Mouse (Mus musculus) layer of hippocampus, adult 9-10 months (tissue): ENCODE data around the gene Gm3336.

ENCODE experiments used
- DNase-seq: peaks from one replicate; pipeline ENCODE4 v3.0.0; 2022; ENCODE audit warnings: low spot score

Gene Gm3336

GRCm38 (mm10) chr8:70747211-70747890 is 29.0 kb downstream of the Gm3336 start:
- no peak for DNase-seq

GRCm38 (mm10) chr8:70748246-70749096 is 30.1 kb downstream of the Gm3336 start:
- DNase-seq: no peak

- no peak for DNase-seq
Measured at GRCm38 (mm10) chr8:70749097-70749674, 30.8 kb downstream of the Gm3336 start.

GRCm38 (mm10) chr8:70750128-70750680 is 31.9 kb downstream of the Gm3336 start:
- no peak for DNase-seq

GRCm38 (mm10) chr8:70752000-70752764 is 33.8 kb downstream of the Gm3336 start:
- no peak for DNase-seq

GRCm38 (mm10) chr8:70753151-70753550 is 34.8 kb downstream of the Gm3336 start:
- DNase-seq: no peak

GRCm38 (mm10) chr8:70754043-70754870 is 35.9 kb downstream of the Gm3336 start, which contains the start of gene Rab3a:
TSS of gene Rab3a (plus strand) at chr8:70754679.
- DNase-seq: peak; percentile 97

- DNase-seq: no peak
Measured at GRCm38 (mm10) chr8:70754871-70755660, 36.7 kb downstream of the Gm3336 start.

GRCm38 (mm10) chr8:70755661-70756475 is 37.5 kb downstream of the Gm3336 start:
- no peak for DNase-seq

- no peak for DNase-seq
Measured at GRCm38 (mm10) chr8:70756476-70757040, 38.2 kb downstream of the Gm3336 start.

- no peak for DNase-seq
Measured at GRCm38 (mm10) chr8:70757523-70758307, 39.4 kb downstream of the Gm3336 start.

GRCm38 (mm10) chr8:70758308-70758615 is 39.9 kb downstream of the Gm3336 start:
- DNase-seq: no peak

GRCm38 (mm10) chr8:70758616-70759561 is 40.5 kb downstream of the Gm3336 start:
- no peak for DNase-seq

- DNase-seq: no peak
Measured at GRCm38 (mm10) chr8:70760350-70760749, 42.0 kb downstream of the Gm3336 start.

- DNase-seq: peak; percentile 94
Measured at GRCm38 (mm10) chr8:70760775-70761406, 42.5 kb downstream of the Gm3336 start, which contains the start of gene Mpv17l2. TSS of gene Mpv17l2 (minus strand) at chr8:70760946.

GRCm38 (mm10) chr8:70762118-70762517 is 43.8 kb downstream of the Gm3336 start:
- no peak for DNase-seq
